Mouse (Mus musculus) thymus, postnatal 14 days (tissue): ENCODE results near the gene Gm21882.
"Not testable (repeated sequence)": the region's sequence is repeated elsewhere in the genome, so short reads cannot be mapped to it uniquely, and the experiment has no call there.

Experiments used
- DNase-seq: peaks from one replicate; pipeline ENCODE4 v3.0.0; 2021

The Gm21882 gene

GRCm38 (mm10) chrY:40381423-40381822 is at the start of gene Gm21882:
Gene Gm21882, minus strand, starts transcription at chrY:40381523.
- DNase-seq: not testable (repeated sequence)
